Mouse (Mus musculus): Measurements from ENCODE around the gene Sebox. TPM values are rescaled to one million over a fixed set of nuclear protein-coding genes. Genes with fewer than 3 reads are reported as not detected.

Gene Sebox
- total RNA-seq, 4 experiments from 2014 or later, result 2.4 to 4.8 (median 4.0) TPM

DNA sequence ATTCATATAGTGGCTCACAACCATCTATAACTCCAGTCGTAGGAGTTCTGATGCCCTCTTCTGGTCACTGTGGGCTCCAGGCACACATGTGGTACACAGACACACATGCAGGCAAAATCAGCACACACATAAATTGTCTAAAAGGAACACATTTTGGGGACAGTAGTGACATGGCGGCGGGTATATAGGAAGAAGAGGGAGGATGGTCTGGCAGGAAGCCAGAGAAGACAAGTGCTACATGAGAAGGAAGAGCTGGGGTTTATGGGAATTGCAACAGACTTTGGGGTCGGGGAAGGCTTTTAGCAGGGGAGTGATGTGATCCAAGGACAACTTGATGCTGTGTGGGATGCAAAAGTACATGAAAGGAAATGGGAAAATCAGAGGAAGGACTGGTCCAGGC is 31.3 kb downstream of the Sebox start:
- DNase-seq (ENCODE audit: low spot score in 2 of 2), result no peak

DNA sequence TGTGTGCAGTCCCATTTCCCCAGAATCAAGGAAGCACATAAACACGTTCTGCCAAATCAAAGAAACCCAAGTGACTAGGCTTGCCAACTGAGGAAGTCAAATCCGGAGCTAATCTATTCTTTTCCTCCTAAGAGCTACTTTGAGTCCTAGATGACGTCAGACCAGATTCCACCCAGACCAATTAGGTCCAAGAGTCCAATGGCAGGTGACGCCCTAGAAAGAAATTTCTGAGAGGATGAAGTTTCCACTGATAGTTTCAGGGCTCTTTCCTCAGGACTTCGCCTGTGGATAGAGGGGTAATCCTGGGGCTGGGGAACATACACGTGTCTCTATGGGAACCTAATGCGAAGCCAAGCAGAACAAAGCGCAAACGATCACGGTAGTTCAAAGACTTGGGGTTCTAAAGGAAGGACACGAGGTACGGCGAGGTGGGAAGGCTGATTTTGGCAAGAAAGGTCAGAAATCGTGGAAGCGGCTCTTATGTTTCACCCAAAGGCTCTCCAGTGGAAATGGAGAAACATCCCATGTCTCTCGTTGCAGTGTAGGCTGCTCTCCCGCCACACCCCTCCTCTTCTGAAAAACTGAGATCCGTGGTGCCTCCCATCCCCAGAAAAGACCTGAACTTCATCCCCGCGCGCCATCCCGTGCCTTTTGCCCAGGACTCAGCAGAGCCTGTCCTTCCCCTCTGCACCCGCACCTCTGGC is 32.3 kb downstream of the Sebox start:
- no peak for DNase-seq (ENCODE audit: low spot score in 2 of 2)

- peak; percentile 97 to 98 for DNase-seq (ENCODE audit: low spot score in 2 of 2)
Observed at GRCm38 (mm10) chr11:78536080-78536689, 32.9 kb downstream of the Sebox start, which contains the start of the genes Tnfaip1 and Ift20. TSS of gene Tnfaip1 (minus strand) at chr11:78536332. TSS of gene Ift20 (plus strand) at chr11:78536361.

- DNase-seq (ENCODE audit: low spot score in 2 of 2), result no peak
Observed at GRCm38 (mm10) chr11:78536690-78537084, 33.4 kb downstream of the Sebox start.

DNA sequence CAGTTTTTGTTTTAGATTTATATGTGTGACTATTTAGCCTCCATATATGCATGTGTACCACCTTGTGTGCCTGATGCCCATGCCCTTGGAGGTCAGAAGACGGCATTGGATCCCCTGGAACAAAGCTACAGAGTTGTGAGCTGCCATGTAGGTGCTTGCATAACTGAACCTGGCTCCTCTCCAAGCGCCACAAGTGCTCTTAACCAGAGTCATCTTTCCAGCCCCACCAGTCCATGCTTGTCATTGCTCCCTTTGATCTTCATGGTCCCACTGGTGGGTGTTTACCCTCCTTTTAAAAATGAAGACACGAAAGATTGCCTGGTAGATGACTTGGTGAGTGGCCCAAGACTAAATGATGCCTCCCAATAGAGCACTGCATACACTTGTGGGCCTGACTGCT is 37.1 kb downstream of the Sebox start:
- no peak for DNase-seq (ENCODE audit: low spot score in 2 of 2)

DNA sequence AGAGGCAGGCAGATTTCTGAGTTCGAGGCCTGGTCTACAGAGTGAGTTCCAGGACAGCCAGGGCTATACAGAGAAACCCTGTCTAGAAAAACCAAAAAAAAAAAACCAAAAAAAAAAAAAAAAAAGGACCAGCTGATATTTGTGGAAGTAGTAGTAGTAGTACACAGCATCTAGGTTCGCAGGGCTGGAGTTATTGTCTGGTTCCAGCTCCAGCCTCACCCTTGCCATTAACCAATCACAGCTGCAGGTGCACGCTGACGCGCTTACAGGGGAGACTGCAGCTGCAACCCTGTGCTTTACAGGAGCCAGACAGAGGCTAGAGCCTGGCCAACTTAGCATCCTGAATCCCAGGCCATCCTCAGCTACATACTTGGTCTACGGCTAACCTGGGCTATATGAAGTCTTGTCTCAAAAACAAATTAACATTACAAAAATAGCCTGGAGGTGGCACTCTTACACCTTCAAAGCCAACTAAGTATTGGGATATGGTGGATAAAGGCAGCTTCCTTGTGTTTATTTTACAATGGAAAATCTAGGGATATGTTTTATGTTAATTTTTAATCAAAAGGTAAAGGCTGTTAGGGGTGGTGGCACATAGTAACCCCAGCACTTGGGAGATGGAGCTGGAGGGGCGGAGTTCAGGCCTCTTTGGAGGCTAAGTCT is 41.3 kb downstream of the Sebox start:
- DNase-seq (ENCODE audit: low spot score in 2 of 2), result no peak

DNA sequence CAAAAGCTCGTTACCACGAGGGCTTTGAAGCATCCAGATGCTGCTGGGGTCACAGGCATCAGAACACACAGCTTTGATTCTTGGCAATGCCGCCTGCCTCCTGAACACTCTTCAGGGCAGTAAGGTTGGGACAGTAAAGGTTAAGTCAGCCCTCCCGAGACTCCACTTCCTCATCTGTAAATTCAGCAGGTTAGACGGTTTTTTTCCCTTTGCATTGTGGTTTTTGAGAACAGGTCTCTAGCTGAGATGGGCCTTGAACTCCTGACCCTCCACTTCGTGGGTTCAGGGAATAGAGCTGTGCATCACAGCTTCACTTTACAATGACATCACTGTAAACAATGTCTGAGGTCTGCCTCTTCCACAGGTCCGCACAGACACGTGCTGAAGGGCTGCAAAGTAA is 41.9 kb downstream of the Sebox start:
- DNase-seq (ENCODE audit: low spot score in 2 of 2), result no peak

DNA sequence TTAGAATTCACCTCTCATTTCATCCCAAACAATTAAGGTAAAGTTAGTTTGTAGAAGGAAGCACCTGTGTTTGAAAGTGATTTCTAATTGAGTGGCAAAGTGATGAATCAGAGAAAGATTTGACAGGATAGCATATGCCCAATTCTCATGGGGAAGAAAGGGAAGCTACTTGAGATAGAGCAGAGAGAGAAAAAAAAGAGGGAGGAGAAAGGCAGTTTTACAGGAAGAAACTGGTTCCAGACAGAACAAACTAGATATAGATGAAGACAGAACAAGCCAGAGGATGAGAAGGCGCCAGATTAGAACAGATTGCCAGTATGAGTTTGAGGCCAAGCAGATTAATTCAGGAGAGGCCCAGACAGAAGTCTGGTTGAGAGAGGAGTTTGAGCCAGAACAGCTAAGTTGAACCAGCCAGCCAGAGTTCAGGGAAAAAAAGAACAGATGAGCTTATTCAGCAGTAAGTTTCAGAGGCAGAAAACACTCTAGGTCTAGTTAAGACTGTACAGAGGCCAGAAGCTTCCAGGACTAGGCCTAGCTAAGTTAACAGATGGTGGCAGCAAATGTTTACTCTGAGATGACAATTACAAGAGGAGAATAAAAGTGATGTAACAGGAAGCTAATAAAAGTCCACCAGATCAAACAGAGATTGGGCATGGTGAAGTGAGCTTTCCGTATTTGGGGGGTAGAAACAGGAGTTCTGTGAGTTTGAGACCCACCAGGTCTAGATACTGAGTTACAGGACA is 44.6 kb downstream of the Sebox start:
- DNase-seq (ENCODE audit: low spot score in 2 of 2), result no peak

GRCm38 (mm10) chr11:78549491-78549987 is 46.3 kb downstream of the Sebox start:
- DNase-seq (ENCODE audit: low spot score in 2 of 2), result no peak

GRCm38 (mm10) chr11:78550168-78551058 is 47.2 kb downstream of the Sebox start, which contains the start of gene Tmem97:
TSS of gene Tmem97 (minus strand) at chr11:78550777.
- peak; percentile 95 to 97 for DNase-seq (ENCODE audit: low spot score in 2 of 2)

DNA sequence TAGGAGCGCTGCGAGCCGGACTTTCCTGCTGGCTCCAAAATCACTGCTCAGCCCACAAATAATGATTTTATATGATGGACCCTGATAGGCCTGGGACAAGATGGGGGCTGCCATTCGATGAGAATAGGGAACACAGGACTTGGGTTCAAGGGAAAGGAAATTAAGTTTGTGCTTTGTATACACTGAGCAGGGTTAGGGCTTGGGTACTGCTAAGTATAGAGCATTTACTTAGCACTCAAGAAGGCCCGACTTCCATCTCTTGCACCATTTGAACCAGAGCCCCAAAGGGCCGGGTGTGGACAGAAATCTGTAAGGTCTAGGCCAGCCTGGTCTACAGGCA is 47.8 kb downstream of the Sebox start:
- DNase-seq (ENCODE audit: low spot score in 2 of 2), result no peak

Other genes starting within 250 kb of the Sebox start
- 100 to 1,000 TPM; 181 to 208 (median 193) TPM for gene 2610507B11Rik, start 241.7 kb upstream of the Sebox start, total RNA-seq (2022)
- 10 to 100 TPM in 1 of 4 experiments, 1 to 10 TPM in 3; 4.3 to 11.8 (median 7.3) TPM for gene BC030499, start 212.6 kb upstream of the Sebox start, total RNA-seq (2022)
- 1 to 10 TPM; 5.8 to 9.4 (median 7.1) TPM for gene Spag5, start 201.9 kb upstream of the Sebox start, total RNA-seq (2022)
- gene Aldoc, start 180.5 kb upstream of the Sebox start, total RNA-seq (2022), result 1,000 to 10,000 TPM in 1 of 4 experiments, 100 to 1,000 TPM in 3; 734 to 1,027 (median 804) TPM
- 10 to 100 TPM; 58.9 to 64.6 (median 62.2) TPM for gene Pigs, start 175.0 kb upstream of the Sebox start, total RNA-seq (2022)
- gene Unc119, start 160.0 kb upstream of the Sebox start, total RNA-seq (2022), result 10 to 100 TPM; 30.9 to 37.3 (median 34.9) TPM
- gene Foxn1, start 116.9 kb upstream of the Sebox start, total RNA-seq (2022), result under 1 TPM in 1 of 4 experiments, not detected in 3; 0.10 TPM
- not detected for gene Slc13a2, start 81.2 kb upstream of the Sebox start, total RNA-seq (2022)
- 10 to 100 TPM in 3 of 4 experiments, 1 to 10 TPM in 1; 8.1 to 16.1 (median 11.1) TPM for gene Slc46a1, start 37.8 kb upstream of the Sebox start, total RNA-seq (2022)
- 10 to 100 TPM; 32.9 to 40.8 (median 37.7) TPM for gene Sarm1, start 5.7 kb upstream of the Sebox start, total RNA-seq (2022)
- gene Vtn, start 4.4 kb upstream of the Sebox start, total RNA-seq (2022), result 10 to 100 TPM; 66.0 to 84.5 (median 78.0) TPM
- 10 to 100 TPM; 46.7 to 52.3 (median 49.9) TPM for gene Tmem199, start 8.7 kb downstream of the Sebox start, total RNA-seq (2022)
- gene Poldip2, start 8.7 kb downstream of the Sebox start, total RNA-seq (2022), result 100 to 1,000 TPM; 106 to 123 (median 116) TPM
- 10 to 100 TPM; 29.9 to 32.6 (median 30.7) TPM for gene Tnfaip1, start 32.9 kb downstream of the Sebox start, total RNA-seq (2022)
- gene Ift20, start 32.9 kb downstream of the Sebox start, total RNA-seq (2022), result 10 to 100 TPM; 68.0 to 73.9 (median 73.6) TPM
- gene Tmem97, start 47.3 kb downstream of the Sebox start, total RNA-seq (2022), result 10 to 100 TPM; 12.9 to 16.4 (median 15.1) TPM
- gene Nlk, start 193.9 kb downstream of the Sebox start, total RNA-seq (2022), result 10 to 100 TPM; 37.1 to 48.0 (median 44.3) TPM
- 10 to 100 TPM; 19.7 to 21.4 (median 20.0) TPM for gene Ccnq, start 248.3 kb downstream of the Sebox start, total RNA-seq (2022)